Mouse (Mus musculus) limb, embryonic 10.5 days (tissue): ENCODE results near the gene Rab12. TPM values are rescaled to one million over a fixed set of nuclear protein-coding genes. Genes with fewer than 3 reads are reported as not detected.
"Not testable (repeated sequence)": the region's sequence is repeated elsewhere in the genome, so short reads cannot be mapped to it uniquely, and the experiment has no call there.

Experiments used
- DNase-seq: peaks from one replicate; pipeline ENCODE4 v3.0.0-alpha.2; 2017; ENCODE audit warnings: low spot score
- H3K27ac ChIP-seq: fragments of 300-500 bp; sonication (generic); 2 replicates; pipeline ENCODE4 v1.5.1; 2016; ENCODE audit warnings: mild to moderate bottlenecking
- H3K27me3 ChIP-seq: fragments of 300-500 bp; sonication (generic); 2 replicates; pipeline ENCODE4 v1.6.1; 2016; ENCODE audit warnings: low read depth, mild to moderate bottlenecking; ENCODE audit not compliant: poor library complexity, severe bottlenecking
- H3K36me3 ChIP-seq: fragments of 300-500 bp; sonication (generic); 2 replicates; pipeline ENCODE4 v1.6.1; 2016; ENCODE audit warnings: mild to moderate bottlenecking, moderate library complexity
- H3K4me1 ChIP-seq: fragments of 300-500 bp; sonication (generic); 2 replicates; pipeline ENCODE4 v1.6.1; 2016
- H3K4me3 ChIP-seq: fragments of 300-500 bp; sonication (generic); 2 replicates; pipeline ENCODE4 v1.5.1; 2016; ENCODE audit warnings: mild to moderate bottlenecking, moderate library complexity
- H3K9me3 ChIP-seq: fragments of 300-500 bp; sonication (generic); replicated peaks from 2 replicates; pipeline ENCODE4 v1.6.1; 2016; ENCODE audit warnings: mild to moderate bottlenecking
- WGBS: fragments of 180-500 bp; shearing (Covaris S2); methylation state at CpG from one replicate; pipeline ENCODE4 v1.1.7; 2016; 5-methylcytosine and 5-hydroxymethylcytosine counted together
- polyA plus RNA-seq: library from polyadenylated mRNA; unstranded; fragments of >200 nt; fragmentation: Nextera tagmentation; extraction: Ambion mirVana; gene quantifications from 2 replicates; pipeline ENCODE4 v1.2.1, GENCODE M21; 2016

Rab12 gene
- 27.9 and 32.0 TPM in 2 replicates for polyA plus RNA-seq

GRCm38 (mm10) chr17:66519554-66520553 lies at the start of gene Rab12:
Gene Rab12 (minus strand): TSS chr17:66519729.
- Histone ChIP-seq H3K4me3 (peak within 1 kb of the TSS; percentile 93), H3K27me3 (no peaks in the 10 kb centered on the region), H3K9me3 (no peaks in the 10 kb centered on the region), H3K36me3 (peaks cover 13% of the 10 kb centered on the region), H3K4me1 (peaks cover 17% of the 10 kb centered on the region), H3K27ac (peak within 1 kb of the TSS; percentile 95)
- WGBS: 9% methylated on average over 71 of the region's 71 CpGs
- peak; percentile 96 for DNase-seq

- H3K27ac ChIP-seq: no peak overlapping the region; the same call in 1 of the 2 replicates
- no peak for DNase-seq
- 72% methylated on average over 7 of the region's 7 CpGs for WGBS
These were observed 44.7 kb upstream of the Rab12 start for GRCm38 (mm10) chr17:66564213-66564612.

GRCm38 (mm10) chr17:66563551-66563950 lies 44.0 kb upstream of the Rab12 start:
- DNase-seq: no peak
- no peak overlapping the region for H3K27ac ChIP-seq
- H3K4me3 ChIP-seq: no peak overlapping the region
- H3K4me1 ChIP-seq: no peaks in the 10 kb centered on the region
- WGBS: 83% methylated on average over 1 of the region's 1 CpGs
- no peaks in the 10 kb centered on the region for H3K36me3 ChIP-seq
- no peaks in the 10 kb centered on the region for H3K9me3 ChIP-seq
- H3K27me3 ChIP-seq: no peaks in the 10 kb centered on the region

More at GRCm38 (mm10) chr17:66564213-66564612, 44.7 kb upstream of the Rab12 start:
- Histone ChIP-seq H3K4me3 (no peak overlapping the region), H3K4me1 (no peaks in the 10 kb centered on the region), H3K9me3 (no peaks in the 10 kb centered on the region), H3K27me3 (no peaks in the 10 kb centered on the region), H3K36me3 (no peaks in the 10 kb centered on the region)

GRCm38 (mm10) chr17:66561380-66561779 lies 41.9 kb upstream of the Rab12 start:
- WGBS: 77% methylated on average over 2 of the region's 2 CpGs
- H3K27ac ChIP-seq: no peak overlapping the region
- no peaks in the 10 kb centered on the region for H3K9me3 ChIP-seq
- no peaks in the 10 kb centered on the region for H3K36me3 ChIP-seq
- no peak overlapping the region for H3K4me3 ChIP-seq
- DNase-seq: no peak
- H3K4me1 ChIP-seq: no peaks in the 10 kb centered on the region
- H3K27me3 ChIP-seq: no peaks in the 10 kb centered on the region

GRCm38 (mm10) chr17:66558404-66559317 lies 39.1 kb upstream of the Rab12 start:
- no peaks in the 10 kb centered on the region for H3K4me1 ChIP-seq
- H3K36me3 ChIP-seq: no peaks in the 10 kb centered on the region
- 89% methylated on average over 17 of the region's 17 CpGs for WGBS
- H3K4me3 ChIP-seq: no peak overlapping the region
- no peak overlapping the region for H3K27ac ChIP-seq
- no peaks in the 10 kb centered on the region for H3K27me3 ChIP-seq
- H3K9me3 ChIP-seq: no peaks in the 10 kb centered on the region
- DNase-seq: no peak

- H3K4me3 ChIP-seq: no peak overlapping the region
- no peak overlapping the region for H3K27ac ChIP-seq
- H3K27me3 ChIP-seq: no peaks in the 10 kb centered on the region
- DNase-seq: no peak
- WGBS: 90% methylated on average over 4 of the region's 4 CpGs
- H3K4me1 ChIP-seq: no peaks in the 10 kb centered on the region
- no peaks in the 10 kb centered on the region for H3K9me3 ChIP-seq
- H3K36me3 ChIP-seq: no peaks in the 10 kb centered on the region
These were observed 33.2 kb upstream of the Rab12 start for GRCm38 (mm10) chr17:66552690-66553089.

GRCm38 (mm10) chr17:66550486-66550885 lies 31.0 kb upstream of the Rab12 start:
- DNase-seq: no peak
- Histone ChIP-seq H3K4me3 (no peak overlapping the region), H3K36me3 (no peaks in the 10 kb centered on the region), H3K4me1 (no peaks in the 10 kb centered on the region), H3K27ac (no peak overlapping the region), H3K9me3 (no peaks in the 10 kb centered on the region), H3K27me3 (no peaks in the 10 kb centered on the region)
- 90% methylated on average over 5 of the region's 5 CpGs for WGBS

GRCm38 (mm10) chr17:66532285-66532684 lies 12.8 kb upstream of the Rab12 start:
- 93% methylated on average over 1 of the region's 1 CpGs for WGBS

GRCm38 (mm10) chr17:66523396-66523795 lies 3.9 kb upstream of the Rab12 start:
- no peaks in the 10 kb centered on the region for H3K9me3 ChIP-seq
- no peak overlapping the region for H3K27ac ChIP-seq
- H3K27me3 ChIP-seq: no peaks in the 10 kb centered on the region
- no peak for DNase-seq
- WGBS: 84% methylated on average over 5 of the region's 5 CpGs
- no peaks in the 10 kb centered on the region for H3K36me3 ChIP-seq
- H3K4me1 ChIP-seq: peaks cover 12% of the 10 kb centered on the region
- no peak overlapping the region for H3K4me3 ChIP-seq

More at GRCm38 (mm10) chr17:66532285-66532684, 12.8 kb upstream of the Rab12 start:
- Histone ChIP-seq H3K4me1 (no peaks in the 10 kb centered on the region), H3K36me3 (no peaks in the 10 kb centered on the region), H3K9me3 (no peaks in the 10 kb centered on the region), H3K4me3 (no peak overlapping the region), H3K27ac (no peak overlapping the region), H3K27me3 (no peaks in the 10 kb centered on the region)
- no peak for DNase-seq

GRCm38 (mm10) chr17:66522631-66523030 lies 3.1 kb upstream of the Rab12 start:
- H3K36me3 ChIP-seq, DNase-seq, H3K27ac ChIP-seq, H3K4me3 ChIP-seq, H3K27me3 ChIP-seq, H3K9me3 ChIP-seq: not testable (repeated sequence)
- peaks cover 17% of the 10 kb centered on the region for H3K4me1 ChIP-seq
- 87% methylated on average over 1 of the region's 1 CpGs for WGBS

GRCm38 (mm10) chr17:66518877-66519553 lies 514 bp downstream of the Rab12 start:
- Histone ChIP-seq H3K27ac (peak overlapping the region; percentile 95), H3K9me3 (no peaks in the 10 kb centered on the region), H3K4me3 (peak overlapping the region; percentile 93), H3K4me1 (peaks cover 17% of the 10 kb centered on the region), H3K27me3 (no peaks in the 10 kb centered on the region), H3K36me3 (peaks cover 21% of the 10 kb centered on the region)
- DNase-seq: no peak
- WGBS: 1% methylated on average over 47 of the region's 57 CpGs

GRCm38 (mm10) chr17:66516953-66517352 lies 2.6 kb downstream of the Rab12 start:
- peaks cover 36% of the 10 kb centered on the region for H3K36me3 ChIP-seq
- no peak for DNase-seq
- 96% methylated on average over 4 of the region's 4 CpGs for WGBS
- no peaks in the 10 kb centered on the region for H3K27me3 ChIP-seq
- peaks cover 25% of the 10 kb centered on the region for H3K4me1 ChIP-seq
- H3K4me3 ChIP-seq: no peak overlapping the region
- H3K9me3 ChIP-seq: no peaks in the 10 kb centered on the region
- no peak overlapping the region for H3K27ac ChIP-seq
